Mouse (Mus musculus): ENCODE results near the gene Tspan18.

The Tspan18 gene

DNA sequence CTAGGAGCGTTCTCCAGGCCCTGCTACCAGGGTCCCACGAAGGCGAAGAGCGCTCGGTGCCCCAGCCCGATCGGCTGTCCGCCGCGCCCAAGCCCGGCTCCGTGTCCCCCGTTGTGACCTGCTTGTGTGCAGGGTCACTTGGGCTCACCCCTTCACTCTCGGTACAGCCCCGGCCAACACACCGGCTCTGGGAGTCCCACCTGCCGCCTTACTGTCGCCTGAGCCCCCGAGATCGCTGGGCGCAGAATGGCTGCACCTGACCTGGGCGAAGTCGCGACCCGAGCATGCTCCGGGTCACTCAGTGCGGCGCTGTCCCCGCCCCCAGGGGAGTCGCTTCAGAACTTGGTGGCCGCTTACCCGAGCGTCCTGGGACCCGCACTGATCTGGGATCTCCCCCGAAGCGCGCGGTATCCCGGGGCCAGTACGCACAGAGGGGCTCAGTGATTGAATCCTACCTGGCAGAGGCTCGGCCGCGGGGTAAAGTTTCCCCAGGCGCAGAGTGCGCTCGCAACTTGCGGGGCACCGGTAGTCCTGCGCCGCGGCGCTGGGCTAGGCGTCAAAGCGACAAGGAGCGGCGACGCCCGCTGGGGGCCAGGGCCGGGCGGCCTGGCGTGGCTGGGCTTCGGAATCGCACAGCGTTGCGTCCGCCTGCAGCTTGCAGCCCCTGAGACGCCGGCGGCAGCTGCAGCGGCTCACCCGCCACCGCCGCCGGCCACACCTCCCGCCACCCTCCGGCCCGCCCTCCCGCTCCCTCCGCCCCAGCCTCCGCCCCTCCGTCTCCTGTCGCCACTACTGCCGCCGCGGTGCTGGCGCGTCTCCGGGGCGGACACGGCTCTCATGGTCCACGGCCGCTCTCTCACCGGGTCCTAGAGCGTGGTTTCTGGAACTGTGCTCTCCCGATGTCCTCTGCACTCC is at the start of gene Tspan18:
Gene Tspan18 (minus strand): TSS at position 689 of the 915 bp plus-strand sequence.
- peak; percentile 53 for DNase-seq (ENCODE audit: low spot score)

DNA sequence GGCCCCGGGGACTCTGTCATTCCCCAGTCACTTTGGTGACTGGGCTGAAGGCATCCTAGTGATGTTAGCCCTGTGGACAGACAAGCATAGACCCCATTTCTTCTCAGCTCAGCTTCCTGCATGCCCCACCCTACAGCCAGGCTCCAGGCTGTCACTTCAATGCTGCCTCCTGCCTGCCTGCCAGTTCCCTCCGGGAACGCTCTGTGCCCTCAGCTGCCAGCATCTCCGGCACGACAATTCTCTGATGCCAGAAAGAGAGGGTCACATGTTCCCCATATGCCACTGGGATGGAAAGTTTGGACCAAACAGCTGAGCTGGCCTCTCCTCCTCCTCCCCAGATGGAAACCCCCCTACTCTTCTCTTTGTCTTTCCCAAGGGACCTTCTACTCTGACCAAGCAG is 49.5 kb upstream of the Tspan18 start:
- no peak for DNase-seq (ENCODE audit: low spot score)

DNA sequence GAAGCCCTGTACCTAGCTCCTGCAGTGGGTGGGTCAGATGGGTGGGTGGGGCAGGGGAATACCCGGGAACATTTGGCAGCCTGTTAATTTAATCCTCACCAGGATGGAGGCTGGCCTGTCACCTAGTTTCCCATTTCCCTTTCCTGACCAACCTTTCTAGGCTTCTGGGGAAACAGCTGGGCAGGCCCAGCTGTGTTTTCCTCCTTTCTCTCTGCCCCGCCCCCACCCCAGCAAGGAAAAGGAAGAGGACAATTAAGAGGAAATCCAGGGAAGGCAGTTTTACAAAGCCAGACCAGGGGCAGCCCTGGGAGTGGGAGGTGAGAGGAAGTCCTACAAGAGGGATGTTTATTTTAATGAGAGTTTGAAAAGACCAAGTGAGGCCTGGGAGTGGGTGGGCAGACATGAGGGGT is 46.4 kb upstream of the Tspan18 start:
- no peak for DNase-seq (ENCODE audit: low spot score)

DNA sequence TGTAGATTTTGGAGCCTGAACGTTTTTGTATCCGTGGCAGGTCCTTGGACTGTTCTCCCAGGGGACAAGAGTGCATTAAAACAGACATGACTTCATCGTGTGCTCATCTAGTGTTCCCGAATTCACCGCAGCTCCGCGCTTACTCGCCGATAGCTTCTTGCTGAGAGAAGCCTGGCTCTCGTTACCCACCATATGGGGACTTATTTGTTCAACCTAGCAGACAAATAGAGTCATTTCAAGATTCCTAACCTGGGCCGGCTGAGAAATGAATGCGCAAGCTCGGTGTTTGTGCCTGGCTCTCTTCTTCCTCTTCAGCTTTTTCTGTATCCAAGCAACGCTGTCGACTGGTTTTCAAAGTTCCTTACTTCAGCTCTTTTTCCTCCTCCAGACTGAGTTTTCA is 43.5 kb upstream of the Tspan18 start:
- DNase-seq (ENCODE audit: low spot score): no peak

DNA sequence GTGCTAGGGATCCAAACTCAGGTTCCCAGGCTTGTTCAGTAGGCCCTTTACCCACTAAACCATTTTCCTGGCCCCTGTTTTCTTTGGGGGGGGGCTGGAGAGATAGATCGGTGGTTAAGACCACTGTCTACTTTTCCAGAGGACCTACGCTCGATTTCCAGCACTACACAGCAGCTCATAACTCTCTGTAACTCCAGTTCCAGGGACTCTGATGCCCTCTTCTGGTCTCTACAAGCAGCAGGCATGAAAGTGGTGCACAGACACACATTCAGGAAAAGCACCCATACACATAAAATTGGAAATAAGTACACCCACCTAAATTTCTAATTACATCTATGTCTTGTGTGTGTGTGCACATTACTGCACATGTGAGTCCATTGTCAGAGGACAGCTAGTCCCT is 42.9 kb upstream of the Tspan18 start:
- no peak for DNase-seq (ENCODE audit: low spot score)

DNA sequence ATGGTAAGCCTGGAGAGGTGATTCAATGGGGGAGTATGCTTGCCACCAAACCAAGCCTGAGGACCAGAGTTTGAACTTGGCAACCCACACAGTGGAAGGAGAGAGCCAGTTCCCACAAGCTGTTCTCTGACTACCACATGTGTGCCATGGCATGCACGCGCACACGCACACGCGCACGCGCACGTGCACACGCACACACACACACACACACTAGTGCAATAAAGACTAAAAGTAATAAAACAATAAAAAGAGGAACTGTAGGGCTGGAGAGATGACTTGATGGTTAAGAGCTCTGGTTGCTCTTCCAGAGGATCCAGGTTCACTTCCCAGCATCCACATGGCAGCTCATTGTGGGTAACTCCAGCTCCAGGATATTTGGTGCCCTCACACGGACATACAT is 38.6 kb upstream of the Tspan18 start:
- DNase-seq (ENCODE audit: low spot score): no peak

DNA sequence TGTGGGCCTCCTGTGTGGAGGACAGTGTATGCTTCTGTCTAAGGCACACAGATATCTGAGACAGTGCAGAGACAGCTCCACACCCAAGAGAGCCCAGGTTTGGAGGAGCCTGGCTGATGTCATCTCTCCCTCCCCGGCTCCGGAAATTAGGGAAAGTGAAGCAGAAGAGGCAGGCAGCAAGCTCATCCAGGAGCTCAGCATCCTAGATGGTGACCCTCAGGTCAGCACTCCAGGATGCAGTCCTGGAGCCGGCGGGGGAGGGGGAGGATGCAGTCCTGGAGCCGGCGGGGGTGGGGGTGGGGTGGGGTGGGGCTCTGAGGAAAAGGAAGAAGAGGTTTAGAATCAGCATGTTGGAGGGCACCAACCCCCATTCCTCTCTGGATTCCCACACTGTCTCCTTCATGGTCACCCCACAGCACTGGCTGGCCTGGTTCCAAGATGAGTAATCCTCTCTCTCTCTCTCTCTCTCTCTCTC is 37.8 kb upstream of the Tspan18 start:
- DNase-seq (ENCODE audit: low spot score): no peak

DNA sequence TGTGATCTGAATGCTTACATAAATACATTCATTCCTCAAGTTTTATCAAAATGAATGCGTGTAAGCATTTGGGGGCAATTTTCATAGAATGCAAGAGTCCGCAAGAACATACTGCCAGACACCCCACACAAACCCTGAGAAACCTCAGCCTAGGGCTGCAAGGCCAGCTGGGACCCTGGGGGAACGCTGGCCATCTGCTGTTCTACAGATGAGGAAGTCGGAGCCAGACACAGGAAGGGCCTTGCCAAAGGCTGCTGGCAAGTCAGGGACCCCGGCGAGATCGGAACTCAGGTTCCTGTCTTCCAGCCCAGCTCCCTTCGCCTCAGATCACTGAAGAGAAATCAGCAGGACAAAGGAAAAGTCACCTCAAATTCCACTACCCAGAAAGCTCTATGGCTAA is 34.6 kb upstream of the Tspan18 start:
- no peak for DNase-seq (ENCODE audit: low spot score)

DNA sequence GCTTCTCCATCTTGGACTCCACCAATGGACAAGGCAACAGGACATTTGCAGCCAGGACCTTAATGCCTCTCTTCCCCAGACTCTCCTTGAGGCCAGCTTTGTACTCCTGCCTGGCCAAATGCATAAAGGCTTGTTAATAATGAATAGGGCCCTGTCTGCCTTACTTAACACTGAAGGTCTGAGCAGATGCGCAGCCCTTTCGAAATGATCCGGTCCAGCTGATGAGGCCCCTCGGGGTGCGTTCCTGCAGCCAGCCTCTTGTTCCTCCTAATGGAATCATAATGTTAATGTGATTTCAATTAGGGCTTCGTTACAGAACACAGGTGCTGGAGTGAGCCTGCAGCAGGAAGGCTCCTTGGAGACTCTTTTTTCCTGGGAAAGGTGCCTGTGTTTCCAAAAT is 33.7 kb upstream of the Tspan18 start:
- no peak for DNase-seq (ENCODE audit: low spot score)

DNA sequence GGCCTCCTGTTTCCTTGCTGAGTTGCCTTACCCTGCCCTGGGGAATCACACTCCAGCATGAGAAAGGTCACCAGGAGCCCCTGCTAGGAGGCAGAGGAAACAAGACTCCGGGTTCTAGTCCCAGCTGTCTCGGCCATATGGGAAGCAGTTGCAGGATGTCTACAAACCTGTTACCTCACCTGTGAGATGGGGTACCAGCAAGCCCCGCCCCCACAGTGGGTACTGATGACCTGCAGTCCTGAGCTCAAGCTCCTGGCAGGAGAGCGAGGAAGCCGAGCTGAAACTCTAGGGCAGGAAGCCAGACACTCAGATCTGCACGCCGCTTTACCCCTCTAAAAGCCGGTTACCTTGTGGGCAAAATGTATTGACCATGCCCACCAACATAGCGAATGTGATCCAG is 31.1 kb upstream of the Tspan18 start:
- DNase-seq (ENCODE audit: low spot score): no peak

DNA sequence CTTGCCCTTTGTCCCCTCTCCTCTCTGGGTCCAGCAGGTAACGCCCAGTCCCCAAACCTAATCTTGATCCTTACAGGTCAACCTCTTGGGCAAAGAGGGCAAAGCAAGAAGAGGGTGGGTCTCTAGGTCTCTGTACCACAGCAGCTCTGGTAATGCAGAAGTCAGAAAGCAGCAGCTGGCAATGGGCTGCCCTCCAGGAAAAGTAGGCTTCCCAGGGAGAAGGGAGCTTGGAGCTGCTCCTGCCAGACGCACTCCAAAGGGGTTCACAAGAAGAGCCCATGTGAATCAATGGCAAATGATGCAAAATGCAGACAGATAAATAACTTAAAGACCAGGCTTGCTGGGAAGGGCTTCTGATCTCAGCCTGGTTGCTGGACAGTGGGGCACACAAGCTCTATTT is 30.6 kb upstream of the Tspan18 start:
- DNase-seq (ENCODE audit: low spot score): no peak

DNA sequence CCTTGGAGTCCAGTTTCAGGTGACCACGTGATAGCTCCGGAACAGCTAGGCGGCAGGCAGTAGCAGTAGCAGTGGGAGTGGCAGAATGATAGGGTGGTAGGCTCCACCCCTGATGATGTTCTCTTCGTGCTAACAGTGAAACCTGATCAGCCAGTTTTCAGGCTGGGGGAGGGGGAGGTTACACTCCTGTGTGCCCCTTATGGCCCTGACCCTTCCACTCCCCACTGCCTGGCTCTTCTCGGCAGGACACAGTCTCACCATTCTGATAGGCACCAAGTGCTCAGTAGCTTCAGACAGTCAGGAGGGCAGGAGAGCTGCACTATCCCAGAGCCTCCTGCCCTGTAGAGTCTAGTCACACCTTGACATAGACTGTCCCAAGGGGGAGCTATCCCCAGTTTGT is 27.1 kb upstream of the Tspan18 start:
- DNase-seq (ENCODE audit: low spot score): no peak

DNA sequence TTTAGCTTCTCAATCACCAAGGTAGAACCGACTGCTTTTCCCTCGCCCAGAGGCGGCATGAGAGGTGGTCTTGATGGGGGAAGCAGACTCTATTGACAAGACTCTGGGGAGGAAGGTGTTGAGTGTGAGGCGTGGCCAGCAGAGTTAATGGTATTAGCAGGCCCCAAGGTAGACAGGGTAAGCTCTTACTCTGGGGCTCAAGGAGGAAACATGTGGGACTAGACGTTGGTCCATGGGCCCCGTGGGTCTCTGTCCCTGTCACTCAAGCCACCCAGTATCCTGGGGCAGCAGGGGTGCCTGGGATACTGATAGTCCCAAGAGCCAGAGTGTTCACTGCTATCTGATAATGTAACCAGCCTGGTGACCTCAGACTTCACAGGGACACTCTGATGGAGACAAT is 26.0 kb upstream of the Tspan18 start:
- DNase-seq (ENCODE audit: low spot score): no peak

DNA sequence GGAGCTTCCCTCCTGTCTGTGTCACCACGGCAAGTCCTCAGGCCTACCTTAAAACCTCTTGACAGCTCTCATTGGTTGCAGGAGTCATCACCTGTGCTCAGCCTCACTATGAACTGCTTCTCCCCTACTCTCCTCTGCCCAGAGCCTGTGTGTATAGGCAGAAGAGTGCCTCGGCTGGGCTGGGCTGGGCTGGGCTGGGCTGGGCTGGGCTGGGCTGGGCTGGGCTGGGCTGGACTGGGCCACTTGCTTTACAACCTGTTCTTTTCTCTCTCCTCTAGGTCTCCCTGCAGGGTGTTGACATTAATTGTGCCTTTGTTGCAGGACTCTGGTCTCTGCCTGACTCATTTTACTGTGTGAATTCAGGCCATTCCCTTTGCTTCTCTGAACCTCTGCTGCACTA is 23.1 kb upstream of the Tspan18 start:
- DNase-seq (ENCODE audit: low spot score): no peak

DNA sequence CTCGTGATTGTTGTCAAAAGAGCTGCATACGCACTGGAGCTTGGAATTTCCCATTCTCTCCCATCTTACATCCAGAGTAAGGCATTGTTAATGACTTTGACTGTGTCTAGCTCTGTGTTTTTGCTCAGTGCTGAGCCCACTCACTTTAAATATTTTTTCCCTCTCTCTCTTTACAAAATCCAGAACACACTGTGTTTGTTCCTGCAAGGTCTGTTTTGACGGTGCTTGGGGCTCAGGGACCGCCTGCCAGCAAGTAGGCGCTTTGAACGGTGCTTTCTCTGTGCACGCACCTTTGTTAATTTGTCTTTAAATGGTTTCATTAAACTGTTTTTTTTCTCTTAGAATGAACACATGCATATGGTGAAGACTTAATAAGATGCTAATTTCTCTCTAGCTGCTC is 21.5 kb upstream of the Tspan18 start:
- no peak for DNase-seq (ENCODE audit: low spot score)

DNA sequence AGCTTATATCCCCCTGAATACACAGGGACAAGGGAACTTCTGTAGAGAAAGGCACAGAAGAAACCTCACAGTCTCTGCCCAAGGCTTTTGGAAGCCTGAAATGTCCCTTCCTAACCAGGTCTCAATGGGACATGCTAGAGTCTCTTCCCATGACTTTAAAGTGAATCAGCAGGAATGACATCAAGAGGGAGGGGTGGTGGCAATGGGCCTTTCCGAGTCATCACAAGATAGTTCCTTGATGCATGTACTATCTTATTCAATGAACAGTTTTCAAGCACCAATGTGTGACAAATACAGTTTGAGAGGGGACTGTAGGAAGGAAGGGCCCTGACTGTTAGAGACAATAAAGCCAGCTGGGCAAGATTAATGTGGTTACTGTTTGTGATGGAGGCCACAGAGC is 20.3 kb upstream of the Tspan18 start:
- DNase-seq (ENCODE audit: low spot score): no peak

DNA sequence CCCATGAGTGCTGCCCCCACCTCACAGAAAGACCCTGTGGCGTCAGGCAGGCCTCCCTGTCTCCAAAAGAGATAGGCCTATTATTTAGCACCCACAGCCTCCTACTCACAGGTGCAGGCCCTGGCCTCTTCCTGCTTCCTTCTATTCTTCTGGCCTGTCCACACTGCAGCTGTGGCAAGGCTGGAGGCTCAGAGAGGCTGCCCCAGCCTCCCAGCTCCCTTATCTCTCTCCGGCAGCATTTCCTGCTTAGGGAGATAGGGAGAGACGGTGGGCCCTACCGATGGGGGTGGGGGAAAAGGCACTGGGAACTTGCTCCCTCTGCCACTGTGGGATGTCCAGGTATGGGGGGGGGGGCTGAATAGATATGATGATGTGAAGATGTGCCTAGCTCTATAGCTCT is 19.4 kb upstream of the Tspan18 start:
- no peak for DNase-seq (ENCODE audit: low spot score)

DNA sequence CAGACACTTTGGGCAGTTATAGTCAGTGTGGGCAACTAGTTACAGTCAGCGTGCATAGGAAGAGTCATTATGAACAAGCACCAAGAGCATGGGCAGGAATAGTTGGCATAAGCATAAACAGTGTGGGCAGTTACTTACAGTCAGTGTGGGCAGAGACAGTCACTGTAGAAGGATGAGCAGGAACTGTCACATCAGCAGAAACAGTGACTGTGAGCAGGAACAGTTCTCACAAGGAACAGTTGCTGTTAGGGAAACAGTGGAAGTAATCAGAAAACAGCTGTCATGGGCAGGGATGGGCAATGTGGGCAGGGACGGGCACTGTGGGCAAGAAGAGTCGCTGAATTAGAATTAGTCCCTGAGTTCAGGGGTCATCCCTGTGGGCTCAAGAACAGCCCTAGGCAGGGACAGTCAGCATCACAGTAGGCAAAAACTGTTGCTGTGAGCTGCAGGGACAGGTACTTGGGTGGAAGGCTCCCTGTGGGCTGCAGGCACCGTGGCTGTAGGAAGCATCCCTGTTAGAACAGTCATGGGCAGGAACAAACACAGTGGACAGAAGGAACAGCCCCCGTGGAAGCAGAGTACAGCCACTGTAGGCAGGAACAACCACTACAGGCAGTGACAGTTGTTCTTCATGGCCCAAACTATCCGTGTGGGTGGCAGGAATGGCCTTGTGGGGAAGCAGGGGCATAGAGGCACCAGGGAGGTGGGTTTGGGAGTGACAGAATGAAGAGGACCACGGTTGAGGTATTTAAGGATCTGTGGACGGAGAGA is 18.8 kb upstream of the Tspan18 start:
- DNase-seq (ENCODE audit: low spot score): no peak

DNA sequence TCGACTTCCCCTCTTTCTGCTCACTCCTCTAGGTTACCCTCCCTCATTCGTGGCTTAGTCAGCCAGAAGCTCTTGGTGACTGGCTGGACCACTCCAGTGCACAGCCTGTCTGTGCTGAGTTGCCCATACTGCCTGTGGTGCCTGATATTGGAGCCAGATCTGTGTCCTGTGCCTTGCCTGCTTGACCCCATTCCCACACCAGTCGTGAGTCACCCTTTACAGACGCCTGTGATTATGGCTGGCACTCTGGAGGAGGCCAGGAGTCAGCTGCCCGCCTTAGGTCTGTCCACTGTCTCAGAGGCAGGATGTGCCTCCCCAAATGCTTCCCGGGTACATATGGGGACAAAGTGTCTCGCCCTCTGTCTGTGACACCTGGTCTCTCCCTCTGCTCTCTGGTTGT is 17.0 kb upstream of the Tspan18 start:
- no peak for DNase-seq (ENCODE audit: low spot score)

DNA sequence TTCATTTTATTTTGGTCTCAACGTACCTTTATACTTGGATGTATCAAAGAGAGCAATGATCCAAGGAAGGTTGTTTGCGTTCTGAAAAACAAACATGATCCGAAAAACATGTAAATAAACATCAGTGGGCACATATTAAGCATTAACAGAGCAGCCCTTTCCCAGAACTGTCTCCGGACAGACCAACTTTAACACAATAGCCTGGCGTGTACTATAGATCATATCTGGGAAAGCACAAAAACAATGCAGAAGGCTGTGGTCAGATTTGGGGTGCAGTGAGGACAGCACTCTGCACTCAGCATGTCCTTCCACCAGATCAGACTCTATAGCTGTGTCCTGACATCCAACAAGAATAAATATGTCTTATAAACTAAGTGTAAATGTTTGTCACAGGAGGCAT is 12.7 kb upstream of the Tspan18 start:
- no peak for DNase-seq (ENCODE audit: low spot score)

DNA sequence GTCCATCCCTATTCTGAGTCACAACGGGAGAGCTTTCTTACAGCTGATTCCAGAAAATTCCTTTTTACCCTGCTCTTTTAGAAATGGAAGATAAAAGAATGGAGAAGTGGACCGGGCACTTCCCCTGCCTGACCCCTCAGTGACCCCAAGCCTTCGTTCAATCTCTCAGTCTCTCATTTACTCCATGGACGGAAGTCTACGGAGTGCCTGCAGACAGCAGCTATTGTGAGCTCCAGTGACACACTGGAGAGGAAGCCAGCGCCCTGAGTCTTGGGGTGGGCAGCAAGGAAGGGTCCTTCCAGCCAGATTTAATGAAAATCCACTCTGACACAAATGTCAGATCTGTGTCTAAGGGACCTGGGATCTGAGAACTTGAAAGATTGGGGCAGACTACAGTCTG is 12.3 kb upstream of the Tspan18 start:
- DNase-seq (ENCODE audit: low spot score): no peak

DNA sequence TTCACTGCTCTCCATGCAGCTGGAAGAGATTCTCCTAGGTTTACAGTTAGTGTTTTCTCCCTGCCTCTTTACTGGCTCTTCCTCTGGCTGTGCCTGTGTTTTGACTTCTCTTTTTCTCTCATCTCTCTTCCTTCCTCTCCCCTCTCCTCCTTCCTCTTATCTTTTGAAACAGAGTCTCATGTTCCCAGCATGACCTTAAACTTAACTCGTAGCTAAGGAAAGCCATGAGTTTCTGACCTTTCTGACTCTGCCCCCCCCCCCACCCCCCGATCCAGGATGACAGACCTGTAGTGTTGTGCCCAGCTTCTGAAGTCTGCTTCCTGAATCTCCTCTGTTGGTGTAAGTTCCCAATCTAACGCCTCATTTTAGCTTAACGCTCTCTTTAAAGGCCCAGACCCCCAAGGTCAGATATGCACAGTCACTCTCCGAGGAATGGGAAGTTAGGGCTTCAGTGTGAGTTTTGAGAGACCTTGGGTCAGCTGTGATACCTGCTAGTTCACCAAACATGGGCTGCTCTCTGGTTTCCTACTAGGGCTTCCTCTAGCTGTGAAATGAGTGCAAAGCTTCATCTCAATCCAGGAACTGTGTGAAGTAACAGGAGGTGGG is 11.5 kb upstream of the Tspan18 start:
- DNase-seq (ENCODE audit: low spot score): no peak
